Mouse (Mus musculus) forebrain, postnatal 0 days (tissue): ENCODE data around the gene Dars2. TPM values are rescaled to one million over a fixed set of nuclear protein-coding genes. Genes with fewer than 3 reads are reported as not detected.
"Not testable (repeated sequence)": the region's sequence is repeated elsewhere in the genome, so short reads cannot be mapped to it uniquely, and the experiment has no call there.

Experiments used
- ATAC-seq: fragments of 200-750 bp; cut with Nextera tagmentation; 2 replicates; pipeline ENCODE4 v1.8.0; 2017; ENCODE audit warnings: mild to moderate bottlenecking, moderate library complexity
- DNase-seq: peaks from one replicate; pipeline ENCODE4 v3.0.0-alpha.2; 2015
- H3K27ac ChIP-seq: fragments of 300-500 bp; sonication (generic); 2 replicates; pipeline ENCODE4 v1.5.1; 2014; ENCODE audit warnings: low read depth, mild to moderate bottlenecking, antibody characterized with exemption, low read length, moderate library complexity, mixed read lengths
- H3K27me3 ChIP-seq: fragments of 300-500 bp; sonication (generic); 2 replicates; pipeline ENCODE4 v1.6.1; 2014; ENCODE audit warnings: mild to moderate bottlenecking, low read length, mixed read lengths; ENCODE audit not compliant: insufficient read depth
- H3K36me3 ChIP-seq: fragments of 300-500 bp; sonication (generic); 2 replicates; pipeline ENCODE4 v1.6.1; 2014; ENCODE audit warnings: mild to moderate bottlenecking, moderate library complexity; ENCODE audit not compliant: insufficient read depth
- H3K4me1 ChIP-seq: fragments of 300-500 bp; sonication (generic); 2 replicates; pipeline ENCODE4 v1.6.1; 2014; ENCODE audit warnings: antibody characterized with exemption; ENCODE audit not compliant: insufficient read depth
- H3K4me2 ChIP-seq: fragments of 300-500 bp; sonication (generic); 2 replicates; pipeline ENCODE4 v1.6.1; 2014; ENCODE audit warnings: low read depth, mild to moderate bottlenecking, moderate library complexity
- H3K4me3 ChIP-seq: fragments of 300-500 bp; sonication (generic); 2 replicates; pipeline ENCODE4 v1.5.1; 2014; ENCODE audit warnings: low read depth, low read length, mixed read lengths
- H3K9ac ChIP-seq: fragments of 300-500 bp; sonication (generic); 2 replicates; pipeline ENCODE4 v1.6.1; 2014; ENCODE audit warnings: mild to moderate bottlenecking
- H3K9me3 ChIP-seq: fragments of 300-500 bp; sonication (generic); 2 replicates; pipeline ENCODE4 v1.6.1; 2016; ENCODE audit warnings: low read length
- CTCF ChIP-seq: sonication (generic); IDR thresholded peaks from 2 replicates; pipeline ENCODE4 v1.5.1; 2016; ENCODE audit warnings: antibody characterized with exemption, control low read depth, low read depth
- WGBS: fragments of 180-500 bp; shearing (Covaris S2); extraction: QIAGEN DNeasy Blood & Tissue Kit; methylation state at CpG from one replicate; pipeline ENCODE4 v1.1.7; 2014; 5-methylcytosine and 5-hydroxymethylcytosine counted together
- polyA plus RNA-seq: library from polyadenylated mRNA; unstranded; fragments of >200 nt; fragmentation: Nextera tagmentation; extraction: Ambion mirVana; gene quantifications from 2 replicates; pipeline ENCODE4 v1.2.1, GENCODE M21; 2015
- total RNA-seq: library from RNA; depleted of rRNA; stranded (reverse); fragments of >200 nt; gene quantifications from 2 replicates; pipeline ENCODE4 v1.2.3, GENCODE M21; 2014

Gene Dars2
- total and polyA plus RNA-seq, 2 experiments from 2014 or later = 25.8 to 28.9 TPM

DNA sequence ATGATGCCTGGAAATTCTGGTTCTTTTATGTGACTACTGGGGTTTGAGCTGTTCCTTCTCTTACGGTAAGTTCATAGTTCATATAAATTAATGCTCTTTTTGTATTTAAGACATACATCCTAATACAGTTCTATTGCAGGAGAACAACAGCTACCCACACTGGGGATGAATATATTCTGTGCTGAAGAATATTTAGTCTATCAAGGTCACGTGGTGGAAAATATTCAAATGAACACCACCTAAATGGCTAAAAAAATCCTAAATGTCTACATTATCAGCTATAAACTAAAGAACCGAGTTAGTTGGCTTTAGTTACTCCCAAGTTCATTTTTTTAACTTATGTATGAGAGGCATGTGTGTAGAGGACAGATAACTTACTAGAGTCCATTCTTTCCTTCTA lies 40.4 kb downstream of the Dars2 start:
- Histone ChIP-seq H3K27ac (no peak overlapping the region), H3K9ac (no peak overlapping the region), H3K27me3 (no peaks in the 10 kb centered on the region), H3K4me3 (no peak overlapping the region), H3K9me3 (no peaks in the 10 kb centered on the region), H3K4me2 (no peak overlapping the region), H3K4me1 (peaks cover 6% of the 10 kb centered on the region; the same call in 1 of the 2 replicates), H3K36me3 (peaks cover 32% of the 10 kb centered on the region; the same call in 1 of the 2 replicates)
- no peak for TF ChIP-seq CTCF
- DNase-seq (no peak), ATAC-seq (no peak)
- 95% methylated on average over 3 of the region's 3 CpGs for WGBS

DNA sequence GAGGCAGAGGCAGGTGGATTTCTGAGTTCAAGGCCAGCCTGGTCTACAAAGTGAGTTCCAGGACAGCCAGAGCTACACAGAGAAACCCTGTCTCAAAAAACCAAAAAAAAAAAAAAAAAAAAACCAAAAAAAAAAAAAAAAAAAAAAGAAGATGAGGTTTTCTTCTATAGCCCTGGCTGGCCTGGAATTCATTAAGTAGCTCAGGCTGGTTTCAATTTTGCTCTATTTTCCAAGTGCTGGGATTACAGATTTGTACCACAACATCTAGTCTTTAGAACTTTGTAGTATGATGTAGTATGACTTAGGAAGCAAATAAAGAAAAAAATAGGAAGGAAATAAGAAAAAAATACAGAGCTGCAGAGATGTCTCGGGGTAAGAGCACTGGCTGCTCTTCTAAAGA lies 42.0 kb downstream of the Dars2 start:
- H3K4me3 ChIP-seq, ATAC-seq, H3K27ac ChIP-seq, H3K4me1 ChIP-seq, DNase-seq, H3K27me3 ChIP-seq, H3K9me3 ChIP-seq, H3K4me2 ChIP-seq, H3K9ac ChIP-seq: not testable (repeated sequence)
- peaks cover 34% of the 10 kb centered on the region; the same call in 1 of the 2 replicates for H3K36me3 ChIP-seq
- 93% methylated on average over 1 of the region's 1 CpGs for WGBS

- Histone ChIP-seq H3K9me3 (no peaks in the 10 kb centered on the region), H3K27me3 (no peaks in the 10 kb centered on the region), H3K36me3 (peaks cover 30% of the 10 kb centered on the region; the same call in 1 of the 2 replicates), H3K27ac (no peak overlapping the region), H3K4me1 (no peaks in the 10 kb centered on the region), H3K9ac (no peak overlapping the region), H3K4me3 (no peak overlapping the region), H3K4me2 (no peak overlapping the region)
- ATAC-seq (no peak), DNase-seq (no peak)
- 96% methylated on average over 2 of the region's 2 CpGs for WGBS
- no peak for TF ChIP-seq CTCF
Measured at GRCm38 (mm10) chr1:161027196-161027595, 43.3 kb downstream of the Dars2 start.

DNA sequence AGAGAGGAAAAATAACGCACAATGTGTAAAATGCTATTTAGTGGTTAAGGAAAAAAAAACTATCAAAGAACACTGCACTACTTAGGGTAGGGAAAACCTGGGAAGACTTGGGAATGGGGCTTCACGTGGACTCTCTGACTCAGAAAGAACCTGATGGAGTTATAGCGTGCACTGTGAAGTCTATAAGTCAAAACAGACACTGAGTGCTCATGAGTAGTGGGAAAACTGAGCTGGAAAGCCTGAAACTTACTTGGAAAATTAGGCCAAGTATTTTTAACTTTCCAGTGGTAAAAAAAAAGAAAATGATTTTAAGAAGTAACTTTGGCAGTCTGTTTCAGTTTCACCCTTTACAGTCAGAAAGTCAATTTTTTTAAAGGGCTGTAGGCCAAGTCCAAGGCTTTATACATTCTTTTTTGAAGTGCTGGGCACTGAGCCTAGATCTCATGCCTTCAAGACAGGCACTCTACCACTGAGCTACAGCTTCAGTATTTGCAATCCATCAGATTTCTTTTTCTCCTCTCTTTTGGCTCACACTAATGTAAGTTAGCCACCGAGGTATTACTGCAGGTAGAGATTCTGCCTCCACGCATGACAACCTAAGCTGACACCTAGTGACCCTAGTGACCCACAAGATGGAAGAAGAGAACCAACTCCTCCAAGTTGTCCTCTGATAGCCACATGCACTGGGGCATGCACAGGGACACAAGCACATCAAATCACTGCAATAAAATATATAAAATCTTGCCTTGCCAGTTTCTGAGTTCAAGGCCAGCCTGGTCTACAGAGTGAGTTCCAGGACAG lies 44.8 kb downstream of the Dars2 start:
- Histone ChIP-seq H3K4me2 (no peak overlapping the region), H3K27me3 (no peaks in the 10 kb centered on the region), H3K9me3 (no peaks in the 10 kb centered on the region), H3K9ac (no peak overlapping the region), H3K36me3 (peaks cover 22% of the 10 kb centered on the region; the same call in 1 of the 2 replicates), H3K4me3 (no peak overlapping the region), H3K27ac (no peak overlapping the region; the same call in 1 of the 2 replicates), H3K4me1 (no peaks in the 10 kb centered on the region)
- no peak for TF ChIP-seq CTCF
- DNase-seq = no peak
- no peak for ATAC-seq
- 83% methylated on average over 5 of the region's 5 CpGs for WGBS

- ATAC-seq (no peak), DNase-seq (no peak)
- H3K36me3 ChIP-seq = peaks cover 29% of the 10 kb centered on the region
- H3K4me2 ChIP-seq = no peak overlapping the region
- no peak overlapping the region for H3K4me3 ChIP-seq
- no peaks in the 10 kb centered on the region for H3K9me3 ChIP-seq
- H3K27me3 ChIP-seq = no peaks in the 10 kb centered on the region
- no peak overlapping the region for H3K27ac ChIP-seq
- TF ChIP-seq CTCF = no peak
- H3K9ac ChIP-seq = no peak overlapping the region
- WGBS = 95% methylated on average over 14 of the region's 14 CpGs
- no peaks in the 10 kb centered on the region for H3K4me1 ChIP-seq
Measured at GRCm38 (mm10) chr1:161020051-161020450, 50.4 kb downstream of the Dars2 start.

GRCm38 (mm10) chr1:161016378-161016777 lies 54.1 kb downstream of the Dars2 start:
- Histone ChIP-seq H3K4me3 (no peak overlapping the region), H3K4me2 (no peak overlapping the region), H3K27ac (no peak overlapping the region), H3K9ac (no peak overlapping the region), H3K27me3 (no peaks in the 10 kb centered on the region), H3K4me1 (no peaks in the 10 kb centered on the region), H3K9me3 (no peaks in the 10 kb centered on the region), H3K36me3 (peaks cover 29% of the 10 kb centered on the region)
- ATAC-seq = no peak
- DNase-seq = no peak
- no peak for TF ChIP-seq CTCF
- 81% methylated on average over 2 of the region's 2 CpGs for WGBS

DNA sequence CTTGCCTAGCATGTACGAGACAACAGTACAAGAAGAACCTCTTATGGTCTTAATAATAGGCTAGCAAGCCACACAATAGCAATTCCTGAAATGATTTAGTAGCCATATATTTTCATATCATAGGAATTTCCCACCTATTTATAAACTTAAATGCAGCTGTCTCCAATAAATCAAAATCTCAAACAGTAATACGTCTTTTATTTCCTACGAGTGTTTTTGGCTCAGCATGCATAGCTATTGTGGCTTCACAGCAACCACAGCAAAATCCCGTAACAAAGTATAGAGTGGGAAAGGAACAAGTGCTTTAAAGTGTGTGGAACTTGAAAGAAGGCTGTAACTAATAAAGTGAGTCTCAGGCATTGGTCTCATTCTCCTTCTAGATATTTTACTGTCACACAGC lies 60.0 kb downstream of the Dars2 start:
- Histone ChIP-seq H3K4me2 (no peak overlapping the region), H3K9me3 (no peaks in the 10 kb centered on the region), H3K36me3 (peaks cover 12% of the 10 kb centered on the region), H3K4me3 (no peak overlapping the region), H3K27me3 (no peaks in the 10 kb centered on the region), H3K9ac (no peak overlapping the region), H3K4me1 (no peaks in the 10 kb centered on the region), H3K27ac (no peak overlapping the region)
- WGBS = 82% methylated on average over 4 of the region's 4 CpGs
- no peak for ATAC-seq
- DNase-seq = no peak
- TF ChIP-seq CTCF = no peak
